Mouse (Mus musculus): ENCODE results near the gene Xirp1. TPM values are rescaled to one million over a fixed set of nuclear protein-coding genes. Genes with fewer than 3 reads are reported as not detected.

Gene Xirp1
- polyA plus RNA-seq, 1 experiment from 2014 or later, result not detected

GRCm38 (mm10) chr9:119985881-119986574, 37.4 kb downstream of the Xirp1 start:
- H3K4me1 ChIP-seq (replicated peaks; ENCODE audit: control insufficient read depth, insufficient read depth, low read length), result peaks cover 34% of the 10 kb centered on the region
- 61% methylated on average over 10 of the region's 10 CpGs for WGBS
- H3K4me2 ChIP-seq (replicated peaks), result no peak overlapping the region
- H3K4me3 ChIP-seq (replicated peaks; ENCODE audit: low read length), result no peak overlapping the region
- DNase-seq (ENCODE audit: low spot score) (no peak), ATAC-seq (ENCODE audit: low FRiP score) (no peak)
- no peaks in the 10 kb centered on the region for H3K9me3 ChIP-seq (ENCODE audit: control insufficient read depth, low read length)
- no peak overlapping the region for H3K9ac ChIP-seq
- no peaks in the 10 kb centered on the region for H3K36me3 ChIP-seq (replicated peaks; ENCODE audit: control insufficient read depth, insufficient read depth)
- H3K27me3 ChIP-seq (ENCODE audit: control insufficient read depth, insufficient read depth, low read length), result peaks cover 22% of the 10 kb centered on the region
- no peak overlapping the region for H3K27ac ChIP-seq

GRCm38 (mm10) chr9:119984536-119985011, 38.8 kb downstream of the Xirp1 start, which contains the start of gene Csrnp1:
Csrnp1 (minus strand) TSS chr9:119984658.
- Histone ChIP-seq H3K4me1 (replicated peaks; ENCODE audit: control insufficient read depth, insufficient read depth, low read length) (peaks cover 39% of the 10 kb centered on the region), H3K9me3 (ENCODE audit: control insufficient read depth, low read length) (no peaks in the 10 kb centered on the region), H3K27me3 (ENCODE audit: control insufficient read depth, insufficient read depth, low read length) (peaks cover 22% of the 10 kb centered on the region), H3K36me3 (replicated peaks; ENCODE audit: control insufficient read depth, insufficient read depth) (no peaks in the 10 kb centered on the region), H3K4me3 (replicated peaks; ENCODE audit: low read length) (peak within 1 kb of the TSS; percentile 69), H3K9ac (peak within 1 kb of the TSS; percentile 64), H3K4me2 (replicated peaks) (peak within 1 kb of the TSS; percentile 87), H3K27ac (no peak within 1 kb of the TSS)
- ATAC-seq (ENCODE audit: low FRiP score) (no peak), DNase-seq (ENCODE audit: low spot score) (no peak)
- WGBS, result 4% methylated on average over 14 of the region's 14 CpGs

- H3K4me1 ChIP-seq (replicated peaks; ENCODE audit: control insufficient read depth, insufficient read depth, low read length), result peaks cover 39% of the 10 kb centered on the region
- H3K9me3 ChIP-seq (ENCODE audit: control insufficient read depth, low read length), result no peaks in the 10 kb centered on the region
- no peak overlapping the region for H3K27ac ChIP-seq
- DNase-seq (ENCODE audit: low spot score) (peak; percentile 72), ATAC-seq (ENCODE audit: low FRiP score) (peak; percentile 68)
- H3K4me2 ChIP-seq (replicated peaks), result peak overlapping the region; percentile 87
- whole genome bisulfite sequencing, result under 1% methylated on average over 62 of the region's 79 CpGs
- H3K27me3 ChIP-seq (ENCODE audit: control insufficient read depth, insufficient read depth, low read length), result peaks cover 22% of the 10 kb centered on the region
- no peaks in the 10 kb centered on the region for H3K36me3 ChIP-seq (replicated peaks; ENCODE audit: control insufficient read depth, insufficient read depth)
- H3K9ac ChIP-seq, result peak overlapping the region; percentile 64
- H3K4me3 ChIP-seq (replicated peaks; ENCODE audit: low read length), result peak overlapping the region; percentile 69
Measured at GRCm38 (mm10) chr9:119983585-119984535, 39.5 kb downstream of the Xirp1 start.

- Histone ChIP-seq H3K9ac (peak overlapping the region; percentile 64), H3K27ac (no peak overlapping the region), H3K4me2 (replicated peaks) (peak overlapping the region; percentile 87), H3K27me3 (ENCODE audit: control insufficient read depth, insufficient read depth, low read length) (peaks cover 22% of the 10 kb centered on the region), H3K36me3 (replicated peaks; ENCODE audit: control insufficient read depth, insufficient read depth) (no peaks in the 10 kb centered on the region), H3K4me3 (replicated peaks; ENCODE audit: low read length) (peak overlapping the region; percentile 69), H3K4me1 (replicated peaks; ENCODE audit: control insufficient read depth, insufficient read depth, low read length) (peaks cover 43% of the 10 kb centered on the region), H3K9me3 (ENCODE audit: control insufficient read depth, low read length) (no peaks in the 10 kb centered on the region)
- ATAC-seq (ENCODE audit: low FRiP score), result no peak
- WGBS, result 2% methylated on average over 35 of the region's 48 CpGs
- DNase-seq (ENCODE audit: low spot score), result no peak
Measured at GRCm38 (mm10) chr9:119982956-119983551, 40.3 kb downstream of the Xirp1 start.

GRCm38 (mm10) chr9:119982241-119982811, 41.1 kb downstream of the Xirp1 start:
- H3K4me3 ChIP-seq (replicated peaks; ENCODE audit: low read length), result peak overlapping the region; percentile 69
- H3K9me3 ChIP-seq (ENCODE audit: control insufficient read depth, low read length), result no peaks in the 10 kb centered on the region
- ATAC-seq (ENCODE audit: low FRiP score) (peak; percentile 46; the same call in 1 of the 2 replicates), DNase-seq (ENCODE audit: low spot score) (no peak)
- peak overlapping the region; percentile 87 for H3K4me2 ChIP-seq (replicated peaks)
- H3K9ac ChIP-seq, result peak overlapping the region; percentile 64; the same call in 1 of the 2 replicates
- peaks cover 49% of the 10 kb centered on the region for H3K4me1 ChIP-seq (replicated peaks; ENCODE audit: control insufficient read depth, insufficient read depth, low read length)
- H3K27ac ChIP-seq, result no peak overlapping the region
- H3K36me3 ChIP-seq (replicated peaks; ENCODE audit: control insufficient read depth, insufficient read depth), result no peaks in the 10 kb centered on the region
- WGBS, result 3% methylated on average over 11 of the region's 11 CpGs
- peaks cover 22% of the 10 kb centered on the region for H3K27me3 ChIP-seq (ENCODE audit: control insufficient read depth, insufficient read depth, low read length)

GRCm38 (mm10) chr9:119981183-119982179, 41.9 kb downstream of the Xirp1 start:
- peak overlapping the region; percentile 11; the same call in 1 of the 2 replicates for H3K9ac ChIP-seq
- peaks cover 51% of the 10 kb centered on the region for H3K4me1 ChIP-seq (replicated peaks; ENCODE audit: control insufficient read depth, insufficient read depth, low read length)
- H3K27ac ChIP-seq, result peak overlapping the region; percentile 47
- peak; percentile 65 for DNase-seq (ENCODE audit: low spot score)
- H3K27me3 ChIP-seq (ENCODE audit: control insufficient read depth, insufficient read depth, low read length), result peaks cover 22% of the 10 kb centered on the region
- H3K9me3 ChIP-seq (ENCODE audit: control insufficient read depth, low read length), result no peaks in the 10 kb centered on the region
- ATAC-seq (ENCODE audit: low FRiP score), result 0 out of 2 replicates have a peak, but pooled peaks have one; percentile 1
- peak overlapping the region; percentile 87 for H3K4me2 ChIP-seq (replicated peaks)
- H3K36me3 ChIP-seq (replicated peaks; ENCODE audit: control insufficient read depth, insufficient read depth), result no peaks in the 10 kb centered on the region
- H3K4me3 ChIP-seq (replicated peaks; ENCODE audit: low read length), result no peak overlapping the region
- WGBS, result 3% methylated on average over 16 of the region's 16 CpGs

GRCm38 (mm10) chr9:119980770-119981182, 42.6 kb downstream of the Xirp1 start:
- H3K27ac ChIP-seq, result peak overlapping the region; percentile 47
- no peak for DNase-seq (ENCODE audit: low spot score)
- peak overlapping the region; percentile 11; the same call in 1 of the 2 replicates for H3K9ac ChIP-seq

GRCm38 (mm10) chr9:119979749-119980148, 43.6 kb downstream of the Xirp1 start:
- no peaks in the 10 kb centered on the region for H3K9me3 ChIP-seq (ENCODE audit: control insufficient read depth, low read length)
- H3K4me1 ChIP-seq (replicated peaks; ENCODE audit: control insufficient read depth, insufficient read depth, low read length), result peaks cover 51% of the 10 kb centered on the region
- WGBS, result 58% methylated on average over 2 of the region's 2 CpGs
- ATAC-seq (ENCODE audit: low FRiP score) (no peak), DNase-seq (ENCODE audit: low spot score) (no peak)
- H3K27me3 ChIP-seq (ENCODE audit: control insufficient read depth, insufficient read depth, low read length), result peaks cover 22% of the 10 kb centered on the region
- H3K4me2 ChIP-seq (replicated peaks), result no peak overlapping the region
- H3K36me3 ChIP-seq (replicated peaks; ENCODE audit: control insufficient read depth, insufficient read depth), result no peaks in the 10 kb centered on the region
- no peak overlapping the region for H3K4me3 ChIP-seq (replicated peaks; ENCODE audit: low read length)
- H3K9ac ChIP-seq, result no peak overlapping the region
- H3K27ac ChIP-seq, result no peak overlapping the region

More at GRCm38 (mm10) chr9:119980770-119981182, 42.6 kb downstream of the Xirp1 start:
- Histone ChIP-seq H3K9me3 (ENCODE audit: control insufficient read depth, low read length) (no peaks in the 10 kb centered on the region), H3K4me3 (replicated peaks; ENCODE audit: low read length) (no peak overlapping the region), H3K4me2 (replicated peaks) (peak overlapping the region; percentile 87), H3K4me1 (replicated peaks; ENCODE audit: control insufficient read depth, insufficient read depth, low read length) (peaks cover 51% of the 10 kb centered on the region), H3K36me3 (replicated peaks; ENCODE audit: control insufficient read depth, insufficient read depth) (no peaks in the 10 kb centered on the region), H3K27me3 (ENCODE audit: control insufficient read depth, insufficient read depth, low read length) (peaks cover 22% of the 10 kb centered on the region)
- WGBS, result 10% methylated on average over 4 of the region's 4 CpGs
- no peak for ATAC-seq (ENCODE audit: low FRiP score)
